Comparison of ENCODE assay signal across 13 mouse cellular contexts in genomic region chr16:42947016-42947415, GRCm38 (mm10).
DNase-seq lines count a peak whose midpoint lies in the region; ATAC-seq and TF ChIP-seq lines count a peak whose summit lies in the region.
"Had no signal": no experiment of that assay in that cellular context is flagged by ENCODE, and none has a peak within 500 bp of the region (broad histone marks: within the 10 kb centered on the region; RNA-seq: fewer than 3 reads in every experiment).

No protein-coding gene starts in this region.

- no peaks in the 10 kb centered on the region for H3K9me3 ChIP-seq in hindbrain, postnatal 0 days (ENCODE audit: low read length)
- H3K9me3 ChIP-seq in hindbrain, embryonic 12.5 days (replicated peaks): no peaks in the 10 kb centered on the region
- H3K9me3 ChIP-seq: lung, embryonic 15.5 days; neural tube, embryonic 12.5 days had no signal

- no peaks in the 10 kb centered on the region for H3K36me3 ChIP-seq in hindbrain, postnatal 0 days (ENCODE audit: insufficient read depth, low read length)
- H3K36me3 ChIP-seq in hindbrain, embryonic 12.5 days: no peaks in the 10 kb centered on the region
- H3K36me3 ChIP-seq: heart, embryonic 12.5 days; lung, embryonic 15.5 days; neural tube, embryonic 12.5 days had no signal

- no peak overlapping the region for H3K4me3 ChIP-seq in hindbrain, postnatal 0 days (ENCODE audit: low read length)
- H3K4me3 ChIP-seq in hindbrain, embryonic 12.5 days: no peak overlapping the region
- H3K4me3 ChIP-seq: heart, embryonic 12.5 days; lung, embryonic 15.5 days; neural tube, embryonic 12.5 days had no signal

- peak overlapping the region; percentile 13; the same call in 1 of the 2 replicates for H3K4me2 ChIP-seq in hindbrain, postnatal 0 days (ENCODE audit: low read depth, low read length)
- no peak overlapping the region for H3K4me2 ChIP-seq in hindbrain, embryonic 12.5 days (replicated peaks)
- H3K4me2 ChIP-seq: heart, embryonic 12.5 days; lung, embryonic 15.5 days; neural tube, embryonic 12.5 days had no signal

- no peak for TF ChIP-seq CTCF in hindbrain, postnatal 0 days (IDR thresholded peaks at IDR 0.05; ENCODE audit: low read depth)

- no peaks in the 10 kb centered on the region for H3K27me3 ChIP-seq in hindbrain, postnatal 0 days (ENCODE audit: insufficient read depth, low read length)
- no peaks in the 10 kb centered on the region for H3K27me3 ChIP-seq in hindbrain, embryonic 12.5 days
- H3K27me3 ChIP-seq: heart, embryonic 12.5 days; lung, embryonic 15.5 days; neural tube, embryonic 12.5 days had no signal

- no peaks in the 10 kb centered on the region for H3K4me1 ChIP-seq in hindbrain, postnatal 0 days (ENCODE audit: insufficient read depth, low read length)
- no peaks in the 10 kb centered on the region for H3K4me1 ChIP-seq in hindbrain, embryonic 12.5 days
- H3K4me1 ChIP-seq: heart, embryonic 12.5 days; lung, embryonic 15.5 days; neural tube, embryonic 12.5 days had no signal

- H3K9ac ChIP-seq in hindbrain, postnatal 0 days (replicated peaks; ENCODE audit: low read length): no peak overlapping the region
- H3K9ac ChIP-seq in hindbrain, embryonic 12.5 days: no peak overlapping the region
- H3K9ac ChIP-seq: heart, embryonic 12.5 days; lung, embryonic 15.5 days; neural tube, embryonic 12.5 days had no signal

- H3K27ac ChIP-seq in hindbrain, postnatal 0 days: no peak overlapping the region
- H3K27ac ChIP-seq in hindbrain, embryonic 12.5 days: no peak overlapping the region
- H3K27ac ChIP-seq: lung, embryonic 15.5 days; neural tube, embryonic 12.5 days had no signal

- peak; percentile 23 for DNase-seq in hindbrain, postnatal 0 days (ENCODE audit: low spot score)
- DNase-seq in retina, postnatal 1 day: peak; percentile 11
- no peak for DNase-seq in retina, embryonic 14.5 days (ENCODE audit: low spot score)
- DNase-seq in forelimb bud, embryonic 11.5 days (ENCODE audit: low read depth, low spot score): peak; percentile 4
- peak; percentile 43 for DNase-seq in mesoderm, embryonic 11.5 days (ENCODE audit: low read depth, low spot score)
- DNase-seq in ovary, postnatal 36 days (ENCODE audit: low spot score): no peak
- DNase-seq in adrenal gland, postnatal 14 days: no peak
- DNase-seq: adrenal gland, adult 8-10 months had no signal

- 23% methylated on average over 4 of the region's 4 CpGs for WGBS in hindbrain, postnatal 0 days
- 32% methylated on average over 4 of the region's 4 CpGs for WGBS in hindbrain, embryonic 12.5 days

- ATAC-seq in hindbrain, postnatal 0 days: no peak
- ATAC-seq in hindbrain, embryonic 12.5 days (ENCODE audit: low FRiP score): no peak
- ATAC-seq: intestine, postnatal 0 days had no signal

Comparison
In these comparisons a context has a peak if more than half of its experiments do, and no peak if none do; other contexts are left out.
1. DNase-seq: peak in hindbrain, postnatal 0 days (single experiment), retina, postnatal 1 day (single experiment), forelimb bud, embryonic 11.5 days (single experiment) and mesoderm, embryonic 11.5 days (single experiment); none in retina, embryonic 14.5 days (single experiment), ovary, postnatal 36 days (single experiment) and adrenal gland, postnatal 14 days (single experiment).